Mouse (Mus musculus) adrenal gland, postnatal 4 days (tissue): ENCODE data around the gene Ttyh2. TPM values are rescaled to one million over a fixed set of nuclear protein-coding genes. Genes with fewer than 3 reads are reported as not detected.
A peak's percentile ranks its signal among the peaks of the same experiment; 100 is the strongest.
"Not testable (repeated sequence)": the region's sequence is repeated elsewhere in the genome, so short reads cannot be mapped to it uniquely, and the experiment has no call there.

ENCODE experiments used
- DNase-seq, 2 experiments: peaks; one replicate each; pipeline ENCODE4 v3.0.0; 2021 to 2022; ENCODE audit warnings: low spot score in 2 of 2, mixed read lengths in 2 of 2
- total RNA-seq, 2 experiments: library from RNA; stranded (reverse); gene quantifications; 2 replicates each; pipeline ENCODE4 v1.2.3; 2021

Ttyh2 gene
- total RNA-seq, 2 experiments from 2014 or later: 108 to 113 TPM

DNA sequence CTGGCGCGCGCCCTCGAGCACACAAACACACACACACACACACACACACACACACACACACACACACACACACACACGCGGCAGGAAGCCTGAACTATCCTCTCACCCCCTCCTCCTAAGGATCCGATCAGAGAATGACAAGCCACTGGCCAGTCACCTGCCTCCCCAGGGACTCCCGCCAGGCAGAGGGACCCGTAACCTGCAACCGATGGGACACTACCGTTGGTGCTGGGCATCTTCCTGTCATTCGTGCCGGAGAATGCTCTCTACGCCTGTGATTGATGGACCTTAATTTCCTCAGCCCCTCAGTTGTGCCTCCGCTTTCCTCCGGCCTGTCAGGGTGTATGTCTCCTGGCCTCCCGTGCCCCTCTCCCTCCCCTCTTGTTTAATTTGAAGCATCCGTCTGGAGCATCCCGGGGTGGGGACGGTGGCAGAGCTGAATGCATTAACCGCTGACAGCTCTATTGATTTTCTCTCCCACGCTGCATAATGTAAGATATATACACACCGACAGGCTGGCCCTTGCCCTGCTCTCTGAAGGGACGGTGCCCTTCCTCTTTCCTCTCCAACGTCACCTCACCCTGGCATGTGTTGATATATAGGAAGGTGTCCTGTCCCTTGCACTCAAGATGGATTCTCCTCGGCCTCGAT lies 18.1 kb upstream of the Ttyh2 start:
- DNase-seq: no peak

GRCm38 (mm10) chr11:114657737-114658136 lies 17.5 kb upstream of the Ttyh2 start:
- peak in 1 of 2 experiments; percentile 56 for DNase-seq

- no peak for DNase-seq
Measured at GRCm38 (mm10) chr11:114662161-114662560, 13.1 kb upstream of the Ttyh2 start.

GRCm38 (mm10) chr11:114662746-114663362 lies 12.4 kb upstream of the Ttyh2 start:
- no peak for DNase-seq

GRCm38 (mm10) chr11:114664164-114664563 lies 11.1 kb upstream of the Ttyh2 start:
- no peak for DNase-seq

- no peak for DNase-seq
Measured at GRCm38 (mm10) chr11:114665463-114665862, 9.8 kb upstream of the Ttyh2 start.

DNA sequence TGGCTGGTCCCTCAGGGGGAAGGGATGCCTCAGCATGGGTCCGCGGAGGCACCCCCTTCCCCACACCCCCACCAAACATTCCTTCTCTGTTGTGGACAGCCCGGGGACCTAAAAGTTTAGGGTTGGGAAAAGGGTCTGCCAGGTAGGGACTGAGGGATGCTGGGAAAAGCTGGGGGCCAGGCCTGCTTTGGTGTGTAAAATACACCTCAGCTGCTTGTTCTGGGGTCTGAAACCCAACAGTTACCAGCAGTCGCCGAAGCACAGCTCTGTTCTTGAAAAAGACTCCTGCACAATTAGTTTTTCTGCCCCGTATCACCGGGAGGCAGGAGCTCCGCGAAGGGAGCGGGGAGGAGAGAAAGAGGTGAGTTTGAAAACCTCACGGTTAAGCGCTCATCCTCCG lies 8.4 kb upstream of the Ttyh2 start:
- no peak for DNase-seq

- no peak for DNase-seq
Measured at GRCm38 (mm10) chr11:114667236-114667931, 7.8 kb upstream of the Ttyh2 start.

GRCm38 (mm10) chr11:114667932-114668285 lies 7.3 kb upstream of the Ttyh2 start:
- not testable (repeated sequence) for DNase-seq

- peak; percentile 75 to 85 for DNase-seq
Measured at GRCm38 (mm10) chr11:114668301-114668710, 6.9 kb upstream of the Ttyh2 start, which contains the start of gene Rpl38. Gene Rpl38 (plus strand): TSS chr11:114668524.

GRCm38 (mm10) chr11:114668741-114669623 lies 6.2 kb upstream of the Ttyh2 start:
- DNase-seq: peak; percentile 57 to 59

DNA sequence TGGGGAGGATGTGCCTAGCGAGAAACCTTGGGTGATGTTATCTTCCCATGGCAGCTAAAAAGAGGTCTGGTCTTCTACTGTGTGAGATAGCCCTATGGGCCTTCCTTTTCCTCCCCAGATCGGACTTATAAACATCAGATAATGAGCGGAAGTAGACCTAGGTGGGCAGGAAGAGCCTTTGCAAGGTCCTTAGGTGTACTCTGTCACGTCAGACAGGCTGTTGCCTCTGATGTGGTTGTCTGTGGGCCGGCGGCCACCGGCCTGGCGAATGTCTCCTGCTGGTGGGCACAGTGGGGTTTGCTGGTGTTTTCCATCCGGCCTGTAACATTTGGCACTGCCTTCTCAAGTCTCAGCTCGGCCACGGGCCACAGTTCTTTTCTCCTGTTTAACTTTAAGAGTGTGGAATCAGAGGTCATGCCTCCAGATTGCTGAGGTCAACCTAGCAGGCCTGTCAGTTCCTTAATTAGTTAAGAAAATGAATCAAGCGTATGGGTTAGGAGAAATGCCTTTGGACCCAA lies 5.5 kb upstream of the Ttyh2 start:
- DNase-seq: no peak

GRCm38 (mm10) chr11:114671147-114671546 lies 4.1 kb upstream of the Ttyh2 start:
- DNase-seq: no peak

- no peak for DNase-seq
Measured at GRCm38 (mm10) chr11:114672794-114673718, 2.2 kb upstream of the Ttyh2 start.

DNA sequence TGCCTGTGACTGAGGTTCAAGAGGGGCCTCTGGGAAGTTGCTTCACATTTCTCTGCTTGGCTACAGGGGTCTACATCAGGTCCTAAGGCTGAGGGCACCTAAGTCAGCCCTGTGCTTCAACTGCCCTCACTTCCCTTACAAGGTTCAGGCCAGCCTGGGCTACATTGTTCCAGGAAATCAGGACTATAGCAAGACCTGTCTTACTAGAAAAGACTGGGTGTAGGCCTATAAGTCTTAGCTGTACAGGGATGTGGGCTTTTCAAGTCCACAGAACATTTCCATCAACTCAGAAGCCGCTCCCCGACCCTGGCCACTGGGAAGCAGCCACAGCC lies 1.5 kb upstream of the Ttyh2 start:
- DNase-seq: no peak

GRCm38 (mm10) chr11:114674180-114674579 lies 1.1 kb upstream of the Ttyh2 start:
- DNase-seq: no peak

DNA sequence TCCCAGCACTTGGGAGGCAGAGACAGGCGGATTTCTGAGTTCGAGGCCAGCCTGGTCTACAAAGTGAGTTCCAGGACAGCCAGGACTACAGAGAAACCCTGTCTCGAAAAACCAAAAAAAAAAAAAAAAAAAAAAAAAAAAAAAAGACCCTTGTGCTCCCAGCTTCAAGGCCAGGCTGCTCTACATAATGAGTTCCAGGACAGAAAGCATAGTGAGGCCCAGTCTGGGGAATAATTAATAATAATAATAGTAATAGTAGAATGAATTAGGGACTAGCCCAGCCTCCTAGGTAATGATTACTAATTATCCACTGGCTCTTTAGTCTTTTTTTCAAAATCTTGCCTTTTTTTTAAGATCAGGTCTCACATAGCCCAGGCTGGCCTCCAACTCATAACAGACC lies 435 bp upstream of the Ttyh2 start:
- DNase-seq: not testable (repeated sequence)

GRCm38 (mm10) chr11:114675826-114676401 lies 683 bp downstream of the Ttyh2 start:
- no peak for DNase-seq

- no peak for DNase-seq
Measured at GRCm38 (mm10) chr11:114676431-114676830, 1.2 kb downstream of the Ttyh2 start.
